Mouse (Mus musculus): ENCODE measurements around the gene Oas1g. TPM values are rescaled to one million over a fixed set of nuclear protein-coding genes. Genes with fewer than 3 reads are reported as not detected.
"Not testable (repeated sequence)": the region's sequence is repeated elsewhere in the genome, so short reads cannot be mapped to it uniquely, and the experiment has no call there.

Oas1g gene
- polyA plus RNA-seq, 1 experiment from 2014 or later: 0.76 TPM

DNA sequence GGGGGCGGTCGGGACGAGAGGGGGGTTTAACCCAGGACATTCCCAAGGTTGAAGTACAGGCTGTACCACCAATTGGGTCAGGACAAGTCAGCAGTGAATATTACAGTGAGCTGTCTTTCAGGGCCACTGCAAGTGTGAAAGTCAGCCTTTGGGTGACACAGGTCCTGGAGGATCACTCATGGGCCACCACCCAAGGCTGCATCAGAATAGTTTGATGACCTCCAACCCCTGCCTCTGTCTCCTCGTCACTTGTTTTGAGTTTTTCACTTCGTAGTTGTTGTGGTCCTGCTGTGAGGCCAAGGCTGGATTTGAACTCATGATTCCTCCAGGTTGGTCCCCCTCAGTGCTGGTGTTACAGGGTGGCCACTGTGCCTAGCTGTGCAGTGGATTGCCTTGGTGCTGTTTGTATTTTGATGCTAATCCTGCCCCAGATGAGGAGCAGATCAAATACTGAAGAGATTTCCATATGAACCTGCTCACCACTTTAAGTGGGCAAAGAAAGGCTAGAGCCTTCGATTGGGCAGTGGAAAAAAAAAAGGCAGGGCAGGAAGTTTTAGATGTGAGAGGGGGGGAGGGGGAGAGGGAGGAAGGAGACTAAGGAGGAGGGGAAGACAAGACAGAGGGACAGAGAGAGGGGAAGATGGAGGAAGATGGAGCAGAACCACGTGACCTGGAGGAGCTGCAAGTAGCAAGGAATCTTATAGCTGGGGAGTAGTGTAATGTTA is 20.9 kb upstream of the Oas1g start:
- Histone ChIP-seq H3K36me3 (ENCODE audit: control insufficient read depth, insufficient read depth) (no peaks in the 10 kb centered on the region), H3K4me1 (ENCODE audit: control insufficient read depth, low read depth, low read length) (no peaks in the 10 kb centered on the region), H3K4me2 (ENCODE audit: low read depth, low read length) (no peak overlapping the region), H3K9ac (ENCODE audit: low read depth, low read length) (no peak overlapping the region), H3K4me3 (ENCODE audit: low read depth, low read length) (no peak overlapping the region), H3K27me3 (ENCODE audit: control insufficient read depth, insufficient read depth, low read depth, low read length) (no peaks in the 10 kb centered on the region), H3K9me3 (replicated peaks; ENCODE audit: control insufficient read depth, low read length) (no peaks in the 10 kb centered on the region), H3K27ac (ENCODE audit: low read length) (no peak overlapping the region)
- 44% methylated on average over 7 of the region's 7 CpGs for WGBS (ENCODE audit: insufficient replicate concordance)
- ATAC-seq (ENCODE audit: low read depth): no peak

DNA sequence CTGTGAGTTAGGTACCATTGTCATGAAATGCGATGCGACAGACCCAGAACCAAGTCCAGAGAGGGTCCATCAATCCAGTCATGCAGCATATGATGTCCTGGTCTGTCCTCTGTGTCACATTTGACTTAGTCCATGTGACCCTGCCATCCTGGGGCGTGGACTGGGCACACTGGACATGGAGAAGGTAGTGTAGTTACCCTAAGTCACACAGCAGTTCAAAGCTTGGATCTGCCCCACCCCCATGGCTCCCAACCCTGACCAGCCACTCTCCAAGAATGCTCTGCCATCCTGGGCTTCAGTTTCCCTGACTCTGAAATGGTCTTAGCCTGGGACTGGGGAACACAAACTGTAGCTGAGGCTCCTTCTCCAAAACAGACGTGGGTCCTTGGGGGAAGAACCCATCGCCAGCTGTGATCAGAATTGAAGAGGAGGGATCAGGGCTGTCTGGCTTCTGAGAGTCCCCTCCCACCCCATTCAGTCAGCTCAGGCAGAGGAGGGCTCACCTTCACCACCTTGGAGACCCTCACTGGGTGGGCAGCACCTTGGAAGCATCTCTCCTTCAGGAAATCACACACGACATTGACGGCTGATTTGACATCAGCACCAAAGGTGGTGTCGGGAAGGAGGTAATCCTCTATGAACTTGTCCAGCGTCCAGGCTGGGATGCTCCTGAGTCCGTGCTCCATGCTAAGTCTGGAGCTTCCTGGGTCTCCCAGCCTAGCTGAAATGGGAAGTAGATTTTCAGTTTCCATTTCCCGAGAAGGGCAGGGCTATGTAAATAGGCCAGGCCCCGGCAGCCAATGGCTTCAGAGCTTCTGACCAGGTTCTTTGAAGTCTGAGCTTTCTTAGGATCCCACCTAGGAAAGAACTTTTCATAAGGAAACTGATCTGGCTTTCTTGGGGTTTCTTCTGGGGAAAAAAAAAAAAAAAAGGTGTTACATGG is 19.6 kb upstream of the Oas1g start, which contains the start of gene Oas1a:
Oas1a (minus strand) TSS at position 731 of the 943 bp plus-strand sequence.
- H3K4me3 ChIP-seq (ENCODE audit: low read depth, low read length); H3K9ac ChIP-seq (ENCODE audit: low read depth, low read length); ATAC-seq (ENCODE audit: low read depth); H3K27me3 ChIP-seq (ENCODE audit: control insufficient read depth, insufficient read depth, low read depth, low read length); H3K36me3 ChIP-seq (ENCODE audit: control insufficient read depth, insufficient read depth); H3K9me3 ChIP-seq (replicated peaks; ENCODE audit: control insufficient read depth, low read length); H3K4me2 ChIP-seq (ENCODE audit: low read depth, low read length); H3K27ac ChIP-seq (ENCODE audit: low read length); H3K4me1 ChIP-seq (ENCODE audit: control insufficient read depth, low read depth, low read length): not testable (repeated sequence)
- WGBS (ENCODE audit: insufficient replicate concordance): 25% methylated on average over 9 of the region's 12 CpGs

DNA sequence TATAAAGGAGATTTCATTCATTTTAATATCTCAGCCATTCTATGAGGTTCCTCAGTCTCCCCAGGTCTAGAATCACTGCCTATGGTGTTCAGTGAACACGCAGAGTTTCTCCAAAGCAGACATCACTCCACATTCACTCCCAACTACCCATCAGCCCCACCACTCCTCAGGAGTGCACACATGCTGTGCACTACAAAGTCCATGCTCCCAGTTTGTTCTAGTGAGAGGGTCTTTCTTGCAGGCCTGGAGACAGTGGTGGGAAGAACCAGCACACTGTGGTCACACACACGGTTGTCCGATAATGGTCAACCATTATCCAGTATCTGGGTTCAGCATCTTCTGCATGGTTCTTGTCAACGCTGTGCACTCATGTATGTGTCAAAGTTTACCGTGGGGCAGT is 14.6 kb upstream of the Oas1g start:
- H3K4me2 ChIP-seq (ENCODE audit: low read depth, low read length): no peak overlapping the region
- H3K4me3 ChIP-seq (ENCODE audit: low read depth, low read length): no peak overlapping the region
- no peak for ATAC-seq (ENCODE audit: low read depth)
- H3K4me1 ChIP-seq (ENCODE audit: control insufficient read depth, low read depth, low read length): no peaks in the 10 kb centered on the region
- no peaks in the 10 kb centered on the region for H3K36me3 ChIP-seq (ENCODE audit: control insufficient read depth, insufficient read depth)
- H3K9ac ChIP-seq (ENCODE audit: low read depth, low read length): no peak overlapping the region
- H3K9me3 ChIP-seq (replicated peaks; ENCODE audit: control insufficient read depth, low read length): no peaks in the 10 kb centered on the region
- 73% methylated on average over 5 of the region's 5 CpGs for WGBS (ENCODE audit: insufficient replicate concordance)
- no peak overlapping the region for H3K27ac ChIP-seq (ENCODE audit: low read length)
- no peaks in the 10 kb centered on the region for H3K27me3 ChIP-seq (ENCODE audit: control insufficient read depth, insufficient read depth, low read depth, low read length)

DNA sequence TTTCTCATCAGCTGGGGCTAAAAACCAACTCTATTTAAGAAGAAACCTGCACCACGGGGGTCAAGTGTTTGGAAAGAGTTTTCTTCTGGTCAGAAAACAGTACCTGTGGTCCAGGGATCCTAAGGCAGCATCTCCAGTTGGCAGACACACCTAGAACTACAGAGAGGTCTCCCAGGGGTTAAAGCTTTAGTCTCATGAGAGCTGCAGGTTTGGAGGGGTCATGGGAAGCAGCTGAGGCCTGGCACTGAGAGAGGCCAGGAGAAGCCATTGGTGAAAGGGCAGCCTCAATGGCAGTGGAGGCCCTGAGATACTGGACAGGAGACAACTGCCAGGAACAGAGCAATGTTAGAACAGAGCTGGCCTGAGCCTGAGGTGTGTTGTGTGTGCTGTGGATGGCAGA is 13.3 kb upstream of the Oas1g start:
- Histone ChIP-seq H3K9ac (ENCODE audit: low read depth, low read length) (no peak overlapping the region), H3K4me1 (ENCODE audit: control insufficient read depth, low read depth, low read length) (no peaks in the 10 kb centered on the region), H3K9me3 (replicated peaks; ENCODE audit: control insufficient read depth, low read length) (no peaks in the 10 kb centered on the region), H3K36me3 (ENCODE audit: control insufficient read depth, insufficient read depth) (no peaks in the 10 kb centered on the region), H3K27ac (ENCODE audit: low read length) (no peak overlapping the region), H3K4me3 (ENCODE audit: low read depth, low read length) (no peak overlapping the region), H3K4me2 (ENCODE audit: low read depth, low read length) (no peak overlapping the region), H3K27me3 (ENCODE audit: control insufficient read depth, insufficient read depth, low read depth, low read length) (no peaks in the 10 kb centered on the region)
- WGBS (ENCODE audit: insufficient replicate concordance): 23% methylated on average over 1 of the region's 1 CpGs
- ATAC-seq (ENCODE audit: low read depth): no peak

DNA sequence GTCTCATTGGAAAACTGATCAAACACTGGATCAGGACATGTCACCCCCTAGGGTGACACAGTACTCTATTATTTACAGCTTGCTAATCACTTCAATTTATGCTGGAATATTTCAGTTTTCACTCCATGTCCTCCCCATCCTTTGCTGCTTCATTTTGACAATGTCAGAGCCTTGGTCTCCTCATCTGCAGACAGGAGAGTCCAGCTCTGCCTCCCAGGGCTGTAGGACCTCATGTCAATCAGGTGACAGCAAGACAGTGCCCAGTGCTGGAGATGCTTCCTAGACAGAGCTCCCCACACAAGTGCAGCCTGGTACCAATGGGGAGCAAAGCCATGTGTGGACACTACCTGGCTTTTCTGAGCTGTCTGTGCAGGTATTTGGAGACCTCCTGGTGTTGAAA is 11.3 kb upstream of the Oas1g start:
- no peak overlapping the region for H3K4me3 ChIP-seq (ENCODE audit: low read depth, low read length)
- no peaks in the 10 kb centered on the region for H3K36me3 ChIP-seq (ENCODE audit: control insufficient read depth, insufficient read depth)
- no peak overlapping the region for H3K4me2 ChIP-seq (ENCODE audit: low read depth, low read length)
- H3K4me1 ChIP-seq (ENCODE audit: control insufficient read depth, low read depth, low read length): no peaks in the 10 kb centered on the region
- H3K27me3 ChIP-seq (ENCODE audit: control insufficient read depth, insufficient read depth, low read depth, low read length): no peaks in the 10 kb centered on the region
- ATAC-seq (ENCODE audit: low read depth): no peak
- H3K9me3 ChIP-seq (replicated peaks; ENCODE audit: control insufficient read depth, low read length): no peaks in the 10 kb centered on the region
- no peak overlapping the region for H3K9ac ChIP-seq (ENCODE audit: low read depth, low read length)
- H3K27ac ChIP-seq (ENCODE audit: low read length): no peak overlapping the region

DNA sequence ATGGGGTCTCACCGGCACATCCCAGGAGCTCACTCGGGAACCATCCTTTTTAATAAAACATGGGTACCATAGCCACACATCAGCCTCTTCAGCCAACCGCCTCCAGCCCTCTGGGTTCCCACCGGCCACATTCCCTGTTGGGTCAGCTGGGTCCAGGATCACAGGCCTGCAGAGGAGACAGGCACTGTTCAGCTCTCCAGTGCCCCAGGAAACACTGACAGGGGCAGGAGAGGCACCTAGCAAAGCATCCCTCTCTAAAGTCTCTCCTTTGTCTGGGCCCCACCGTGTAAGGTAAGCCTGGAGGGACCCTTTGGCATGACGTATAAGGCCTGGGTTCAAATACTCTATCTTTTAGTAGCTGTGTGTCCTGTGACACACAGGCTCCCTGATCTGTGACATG is 10.9 kb upstream of the Oas1g start:
- no peak overlapping the region for H3K9ac ChIP-seq (ENCODE audit: low read depth, low read length)
- H3K4me3 ChIP-seq (ENCODE audit: low read depth, low read length): no peak overlapping the region
- ATAC-seq (ENCODE audit: low read depth): no peak
- no peak overlapping the region for H3K27ac ChIP-seq (ENCODE audit: low read length)
- 65% methylated on average over 6 of the region's 6 CpGs for whole genome bisulfite sequencing (ENCODE audit: insufficient replicate concordance)
- no peaks in the 10 kb centered on the region for H3K27me3 ChIP-seq (ENCODE audit: control insufficient read depth, insufficient read depth, low read depth, low read length)
- H3K36me3 ChIP-seq (ENCODE audit: control insufficient read depth, insufficient read depth): no peaks in the 10 kb centered on the region
- no peak overlapping the region for H3K4me2 ChIP-seq (ENCODE audit: low read depth, low read length)
- H3K9me3 ChIP-seq (replicated peaks; ENCODE audit: control insufficient read depth, low read length): no peaks in the 10 kb centered on the region
- H3K4me1 ChIP-seq (ENCODE audit: control insufficient read depth, low read depth, low read length): no peaks in the 10 kb centered on the region

DNA sequence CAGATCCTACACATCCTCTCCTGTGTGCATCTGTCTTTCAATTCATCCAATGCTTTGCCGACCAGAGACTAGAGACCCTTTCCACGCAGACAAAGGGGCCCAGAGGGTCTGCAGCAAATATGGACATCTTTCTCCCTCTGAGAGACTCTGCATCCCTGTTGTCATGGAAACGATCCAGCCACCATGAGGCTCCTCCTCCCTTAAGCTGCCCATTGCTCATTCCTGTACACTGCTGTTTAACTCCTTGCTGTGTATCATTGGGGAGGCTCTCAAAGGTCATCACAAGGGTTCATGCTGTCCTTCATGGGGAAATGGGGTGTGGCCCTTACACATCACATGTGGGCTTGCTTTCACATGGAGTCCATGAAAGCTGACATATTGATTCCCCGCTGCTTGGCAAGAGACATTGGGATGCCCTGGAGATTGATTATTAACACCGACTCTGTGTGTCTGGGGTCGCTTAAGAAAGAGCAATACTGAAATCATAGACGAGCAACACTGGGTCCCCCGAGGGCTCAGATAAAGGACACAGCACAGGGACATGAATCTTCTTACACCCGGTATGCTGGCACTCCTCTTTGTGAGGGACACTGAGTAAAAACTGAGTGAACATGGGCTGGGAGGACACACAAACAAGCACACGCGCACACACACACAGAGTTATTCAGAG is 8.0 kb upstream of the Oas1g start:
- WGBS (ENCODE audit: insufficient replicate concordance): 67% methylated on average over 11 of the region's 11 CpGs
- no peak for ATAC-seq (ENCODE audit: low read depth)
- no peaks in the 10 kb centered on the region for H3K4me1 ChIP-seq (ENCODE audit: control insufficient read depth, low read depth, low read length)
- no peak overlapping the region for H3K9ac ChIP-seq (ENCODE audit: low read depth, low read length)
- no peak overlapping the region for H3K27ac ChIP-seq (ENCODE audit: low read length)
- H3K27me3 ChIP-seq (ENCODE audit: control insufficient read depth, insufficient read depth, low read depth, low read length): no peaks in the 10 kb centered on the region
- no peaks in the 10 kb centered on the region for H3K9me3 ChIP-seq (replicated peaks; ENCODE audit: control insufficient read depth, low read length)
- H3K4me2 ChIP-seq (ENCODE audit: low read depth, low read length): no peak overlapping the region
- no peak overlapping the region for H3K4me3 ChIP-seq (ENCODE audit: low read depth, low read length)
- H3K36me3 ChIP-seq (ENCODE audit: control insufficient read depth, insufficient read depth): no peaks in the 10 kb centered on the region

DNA sequence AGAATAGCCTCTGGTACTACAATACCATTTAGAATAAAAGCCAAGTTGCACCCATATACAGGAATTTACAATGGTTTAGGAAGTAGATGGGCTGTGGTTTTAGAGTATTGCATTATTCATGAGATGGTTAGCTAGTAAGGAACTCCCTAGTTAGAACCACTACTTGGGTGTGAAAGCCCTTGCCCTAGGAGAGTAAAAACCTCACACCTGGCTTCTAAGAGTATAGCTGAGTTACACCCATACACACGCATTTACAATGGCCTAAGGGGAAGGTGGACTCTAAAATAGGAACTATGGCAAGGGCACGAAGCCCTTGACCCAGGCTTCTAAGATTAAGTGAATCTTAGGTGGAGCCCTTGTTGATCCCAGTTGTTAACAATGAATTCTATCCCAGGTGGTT is 7.3 kb upstream of the Oas1g start:
- not testable (repeated sequence) for H3K4me1 ChIP-seq (ENCODE audit: control insufficient read depth, low read depth, low read length); H3K9me3 ChIP-seq (replicated peaks; ENCODE audit: control insufficient read depth, low read length); H3K4me3 ChIP-seq (ENCODE audit: low read depth, low read length); H3K36me3 ChIP-seq (ENCODE audit: control insufficient read depth, insufficient read depth); ATAC-seq (ENCODE audit: low read depth); H3K27ac ChIP-seq (ENCODE audit: low read length); H3K9ac ChIP-seq (ENCODE audit: low read depth, low read length); H3K27me3 ChIP-seq (ENCODE audit: control insufficient read depth, insufficient read depth, low read depth, low read length); H3K4me2 ChIP-seq (ENCODE audit: low read depth, low read length)
- WGBS (ENCODE audit: insufficient replicate concordance): 59% methylated on average over 2 of the region's 2 CpGs

DNA sequence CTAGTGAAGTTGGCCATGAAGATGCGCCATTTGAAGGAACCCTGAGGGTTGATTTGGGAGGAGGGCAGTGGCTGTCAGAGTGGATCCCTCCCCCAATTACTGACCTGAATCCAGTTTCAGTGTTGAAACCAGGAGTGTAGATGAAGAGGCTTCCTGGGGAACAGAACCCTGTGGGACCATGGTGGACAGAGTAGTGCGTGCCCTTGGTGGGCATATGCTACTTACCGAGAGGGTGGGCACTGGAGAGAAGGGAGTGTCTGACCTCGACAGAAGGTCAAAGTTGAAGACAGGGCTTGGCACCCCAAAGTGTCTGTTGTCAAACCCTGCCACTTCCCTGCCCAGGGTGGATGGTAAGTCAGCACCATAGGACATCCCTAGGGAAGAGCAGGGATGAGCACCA is 6.5 kb upstream of the Oas1g start:
- H3K36me3 ChIP-seq (ENCODE audit: control insufficient read depth, insufficient read depth); H3K9me3 ChIP-seq (replicated peaks; ENCODE audit: control insufficient read depth, low read length); H3K4me3 ChIP-seq (ENCODE audit: low read depth, low read length); H3K4me1 ChIP-seq (ENCODE audit: control insufficient read depth, low read depth, low read length); H3K4me2 ChIP-seq (ENCODE audit: low read depth, low read length); H3K27me3 ChIP-seq (ENCODE audit: control insufficient read depth, insufficient read depth, low read depth, low read length); H3K9ac ChIP-seq (ENCODE audit: low read depth, low read length); H3K27ac ChIP-seq (ENCODE audit: low read length); ATAC-seq (ENCODE audit: low read depth): not testable (repeated sequence)
- 66% methylated on average over 4 of the region's 4 CpGs for WGBS (ENCODE audit: insufficient replicate concordance)
